Mouse (Mus musculus) thymus, postnatal 0 days (tissue): ENCODE measurements around the gene Aldoart1. TPM values are rescaled to one million over a fixed set of nuclear protein-coding genes. Genes with fewer than 3 reads are reported as not detected.

Experiments used
- DNase-seq: peaks from one replicate; pipeline ENCODE4 v3.0.0-alpha.2; 2015; ENCODE audit warnings: low spot score
- polyA plus RNA-seq: library from polyadenylated mRNA; unstranded; fragments of >200 nt; fragmentation: Nextera tagmentation; extraction: Ambion mirVana; gene quantifications from 2 replicates; pipeline ENCODE4 v1.2.1, GENCODE M21; 2015

The Aldoart1 gene
- not detected in 2 replicates for polyA plus RNA-seq

DNA sequence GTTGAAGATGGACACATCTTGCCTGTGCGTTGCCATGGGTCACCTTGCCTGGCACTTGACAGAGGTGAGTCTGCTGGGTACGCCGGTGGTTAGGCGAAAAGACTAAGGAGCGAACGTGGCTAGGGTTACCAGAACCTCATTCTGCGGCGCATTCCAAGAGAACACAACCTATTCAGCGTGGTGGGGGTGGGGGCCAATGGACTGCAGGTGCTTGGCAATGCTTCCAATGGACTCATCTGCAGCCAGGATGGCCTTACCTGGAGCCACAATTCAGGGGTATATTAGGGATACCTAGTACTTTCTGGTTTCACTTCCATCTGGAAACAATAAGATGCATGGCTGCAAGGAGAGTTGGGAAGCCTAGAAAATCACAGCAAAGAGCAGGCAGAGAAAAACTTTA lies at the start of gene Aldoart1:
Gene Aldoart1 (minus strand): TSS at position 101 of the 400 bp plus-strand sequence.
- no peak for DNase-seq

DNA sequence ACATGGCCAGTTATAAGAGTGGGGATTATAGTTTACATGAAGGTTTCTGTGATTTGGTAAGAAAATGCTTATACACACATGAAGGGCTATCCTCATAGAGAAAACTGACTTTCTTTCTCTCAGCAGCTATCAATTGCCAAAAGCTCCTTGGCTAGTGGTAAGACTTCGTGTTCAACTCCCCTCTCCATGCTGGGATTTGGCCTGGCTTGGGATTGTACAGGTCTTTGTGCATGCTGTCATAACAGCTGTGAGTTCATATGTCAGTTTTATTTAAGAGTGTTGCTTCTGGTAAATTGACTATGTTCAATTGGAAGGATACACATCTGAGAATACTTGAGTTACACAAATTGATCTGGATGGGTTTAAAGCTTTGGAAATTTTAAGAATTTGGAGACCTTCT lies 49.1 kb upstream of the Aldoart1 start:
- DNase-seq: no peak

DNA sequence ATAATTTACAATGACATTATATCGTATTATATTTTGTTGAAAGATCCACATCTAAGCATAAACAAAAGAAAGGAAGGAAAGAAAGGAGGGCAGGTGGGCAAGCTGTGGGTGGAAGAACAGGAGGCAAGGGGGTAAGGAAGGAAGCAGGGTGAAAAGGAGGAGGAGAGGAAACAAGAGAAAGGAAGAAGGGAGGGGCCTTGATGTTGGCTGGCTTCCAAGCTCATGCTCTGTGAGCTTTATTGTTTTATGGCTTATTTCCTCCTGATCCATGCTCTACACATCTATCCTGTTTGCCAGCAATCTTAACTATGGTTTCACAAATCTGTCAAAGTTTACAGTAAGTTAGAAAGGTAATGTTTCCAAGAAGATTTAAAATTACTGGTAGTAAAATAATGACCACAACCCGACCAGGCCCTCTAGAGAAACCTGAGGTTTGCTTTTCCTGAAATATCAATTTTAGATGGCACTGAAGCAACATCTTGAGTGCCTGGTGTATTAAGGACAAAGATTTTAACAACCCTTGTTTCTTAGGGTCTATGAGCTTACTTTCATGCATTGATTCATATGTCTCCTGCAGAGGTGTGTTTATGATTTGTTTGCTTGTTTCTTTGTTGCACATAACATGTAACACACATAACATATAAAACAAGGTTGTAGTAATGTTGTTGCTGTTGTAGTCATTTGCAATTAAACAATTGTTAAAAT lies 13.1 kb upstream of the Aldoart1 start:
- no peak for DNase-seq

DNA sequence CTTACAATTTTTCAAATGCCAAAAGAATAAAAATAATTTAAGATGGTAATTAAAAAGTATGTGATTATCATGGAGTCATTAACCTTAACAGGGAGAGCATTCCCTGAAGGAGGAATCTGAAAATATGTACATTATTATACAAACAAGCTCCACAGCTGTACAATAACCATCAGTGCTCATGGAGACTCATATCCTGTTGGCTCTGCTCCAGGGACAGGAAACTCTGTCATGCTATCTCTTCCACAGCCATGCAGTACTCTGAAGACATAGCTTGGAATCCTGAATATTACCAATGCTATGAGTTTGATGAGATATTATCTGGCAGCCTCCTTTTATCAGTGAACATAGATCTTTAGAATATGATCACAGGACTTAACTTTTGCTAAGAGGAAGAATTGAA lies 8.2 kb downstream of the Aldoart1 start:
- no peak for DNase-seq

DNA sequence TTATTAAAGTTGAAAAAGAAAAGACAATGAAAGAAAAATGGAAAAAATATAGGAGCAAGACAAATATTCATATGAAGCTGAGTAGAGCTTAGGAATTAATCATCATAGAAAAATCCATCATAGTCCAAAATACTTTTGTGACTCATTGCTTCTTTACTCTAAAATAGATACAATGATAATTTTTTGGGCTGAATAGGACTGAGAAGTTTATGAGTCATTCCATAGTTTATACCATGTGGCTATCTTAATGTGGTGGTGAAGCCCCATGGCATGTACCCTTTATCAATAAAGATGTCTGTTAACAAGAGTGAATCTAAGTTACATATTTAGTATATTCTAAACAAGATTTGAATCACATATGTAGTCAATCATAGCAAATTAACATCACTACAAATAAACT lies 9.4 kb downstream of the Aldoart1 start:
- DNase-seq: no peak

DNA sequence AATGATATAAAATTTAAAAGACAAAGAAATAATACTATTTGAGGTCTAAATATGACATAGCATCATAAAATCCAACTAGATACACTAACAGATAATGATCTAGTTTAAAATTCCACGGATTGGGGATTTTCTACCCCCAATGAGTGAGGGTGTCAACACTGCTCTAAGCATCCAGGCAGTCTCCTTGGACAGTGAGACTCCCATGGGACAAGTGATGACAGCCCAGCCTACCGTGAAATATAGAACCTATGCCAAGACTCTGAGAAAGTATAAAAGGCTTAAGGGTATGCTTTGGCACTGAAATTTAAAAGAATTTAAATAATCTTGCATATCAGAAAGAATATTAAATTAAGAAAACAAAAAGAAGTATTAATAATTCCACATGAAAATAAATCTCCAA lies 16.0 kb downstream of the Aldoart1 start:
- no peak for DNase-seq

DNA sequence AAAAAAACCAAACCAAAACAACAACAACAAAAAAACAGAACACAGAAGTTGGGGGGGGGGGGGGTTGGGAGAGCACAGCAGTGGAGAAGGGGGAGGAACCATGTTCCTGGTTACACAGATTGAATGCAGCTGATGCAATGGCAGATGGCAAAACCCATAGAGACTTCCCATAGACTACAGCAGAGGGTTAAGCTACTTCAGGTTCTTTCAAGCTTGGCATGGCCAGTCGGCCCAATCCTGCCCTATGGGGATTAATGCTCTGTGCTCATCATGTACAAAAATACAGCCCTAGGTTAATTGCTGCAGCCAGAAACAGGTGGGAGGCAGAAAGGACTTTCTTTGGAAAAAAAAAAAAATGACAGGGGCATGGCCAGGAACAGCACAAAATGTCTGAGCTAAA lies 17.0 kb downstream of the Aldoart1 start:
- DNase-seq: no peak

DNA sequence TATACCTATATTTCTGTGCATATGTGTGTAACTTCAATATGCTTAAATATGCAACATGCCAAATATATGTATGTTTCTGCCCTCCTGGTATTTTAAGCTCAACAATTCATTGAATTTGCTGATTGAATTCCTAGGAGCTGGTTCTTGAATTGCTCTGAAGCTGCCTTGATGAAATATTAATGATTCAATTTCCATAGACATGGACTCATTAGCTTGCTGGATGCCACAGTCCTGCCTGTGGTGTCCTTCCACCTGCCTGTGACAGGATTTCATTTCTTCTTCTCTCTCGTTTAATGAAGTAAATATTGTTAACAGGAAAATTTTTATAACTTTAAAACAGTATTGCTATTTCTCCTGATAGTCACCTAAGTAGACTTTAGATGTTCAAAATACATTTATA lies 51.6 kb downstream of the Aldoart1 start:
- no peak for DNase-seq
